Mouse (Mus musculus) kidney, adult 2 months (tissue): ENCODE data around the gene Slc2a10.

Experiments used
- CTCF ChIP-seq: fragments of 200-500 bp; conservative IDR thresholded peaks from 2 replicates; pipeline ENCODE4 v1.5.1; 2011; ENCODE audit warnings: low read depth, mild to moderate bottlenecking, control low read depth, low read length, moderate library complexity, mixed read lengths; ENCODE audit not compliant: insufficient read depth, insufficient read length
- POLR2A ChIP-seq: fragments of 200-500 bp; IDR thresholded peaks from one replicate; pipeline ENCODE4 v1.6.1; 2011; ENCODE audit warnings: low read depth, low read length, control low read depth

- TF ChIP-seq CTCF (no peak), POLR2A (no peak)
These were observed 37.4 kb downstream of the Slc2a10 start for GRCm38 (mm10) chr2:165540975-165541374.
